Mouse (Mus musculus): Measurements from ENCODE around the gene Alox8. TPM values are rescaled to one million over a fixed set of nuclear protein-coding genes. Genes with fewer than 3 reads are reported as not detected.
A peak's percentile ranks its signal among the peaks of the same experiment; 100 is the strongest.

The Alox8 gene
- polyA plus RNA-seq, 1 experiment from 2014 or later, result 0.59 TPM

DNA sequence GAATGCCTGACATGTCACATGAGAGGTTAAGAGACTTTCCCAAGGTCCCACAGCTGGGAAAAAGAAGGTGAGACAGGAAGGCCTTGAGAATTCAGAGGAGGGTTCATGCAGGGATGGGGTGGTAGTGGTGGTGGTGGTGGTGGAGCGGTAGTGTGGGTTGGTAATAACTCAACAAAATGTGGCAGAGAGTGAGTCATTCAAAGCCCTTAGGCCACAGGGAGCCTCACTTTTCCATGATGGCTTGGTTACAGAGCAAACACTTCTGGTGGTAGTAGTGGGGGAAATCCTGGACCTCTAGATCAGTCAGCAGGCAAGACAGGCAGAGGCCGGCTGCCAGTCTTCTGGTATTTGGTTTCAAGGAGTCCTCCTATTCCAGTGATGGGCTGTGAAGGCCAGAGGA, 25.0 kb downstream of the Alox8 start:
- 82% methylated on average over 2 of the region's 2 CpGs for WGBS

GRCm38 (mm10) chr11:69171626-69172025, 26.0 kb downstream of the Alox8 start:
- Histone ChIP-seq H3K4me3 (ENCODE audit: low read depth, low read length) (no peak overlapping the region), H3K4me2 (ENCODE audit: low read length) (no peak overlapping the region), H3K36me3 (ENCODE audit: control insufficient read depth, insufficient read depth, low read length) (no peaks in the 10 kb centered on the region), H3K27me3 (ENCODE audit: control insufficient read depth, insufficient read depth, low read depth, low read length) (no peaks in the 10 kb centered on the region), H3K9ac (ENCODE audit: low read depth, low read length) (no peak overlapping the region), H3K9me3 (replicated peaks; ENCODE audit: control insufficient read depth, low read length, poor library complexity, severe bottlenecking) (no peaks in the 10 kb centered on the region), H3K27ac (ENCODE audit: low read length) (no peak overlapping the region), H3K4me1 (ENCODE audit: control insufficient read depth, insufficient read depth, low read length) (no peaks in the 10 kb centered on the region)
- WGBS, result 24% methylated on average over 7 of the region's 7 CpGs
- no peak for ATAC-seq

More for the DNA sequence above, 25.0 kb downstream of the Alox8 start:
- Histone ChIP-seq H3K36me3 (ENCODE audit: control insufficient read depth, insufficient read depth, low read length) (no peaks in the 10 kb centered on the region), H3K9me3 (replicated peaks; ENCODE audit: control insufficient read depth, low read length, poor library complexity, severe bottlenecking) (no peaks in the 10 kb centered on the region), H3K4me3 (ENCODE audit: low read depth, low read length) (no peak overlapping the region), H3K4me1 (ENCODE audit: control insufficient read depth, insufficient read depth, low read length) (no peaks in the 10 kb centered on the region), H3K9ac (ENCODE audit: low read depth, low read length) (no peak overlapping the region), H3K27me3 (ENCODE audit: control insufficient read depth, insufficient read depth, low read depth, low read length) (no peaks in the 10 kb centered on the region), H3K4me2 (ENCODE audit: low read length) (no peak overlapping the region), H3K27ac (ENCODE audit: low read length) (no peak overlapping the region)
- no peak for ATAC-seq

GRCm38 (mm10) chr11:69169313-69169712, 28.3 kb downstream of the Alox8 start:
- no peaks in the 10 kb centered on the region for H3K9me3 ChIP-seq (replicated peaks; ENCODE audit: control insufficient read depth, low read length, poor library complexity, severe bottlenecking)
- no peak for ATAC-seq
- no peak overlapping the region for H3K9ac ChIP-seq (ENCODE audit: low read depth, low read length)
- no peaks in the 10 kb centered on the region for H3K27me3 ChIP-seq (ENCODE audit: control insufficient read depth, insufficient read depth, low read depth, low read length)
- no peak overlapping the region for H3K4me3 ChIP-seq (ENCODE audit: low read depth, low read length)
- no peak overlapping the region for H3K27ac ChIP-seq (ENCODE audit: low read length)
- no peaks in the 10 kb centered on the region for H3K4me1 ChIP-seq (ENCODE audit: control insufficient read depth, insufficient read depth, low read length)
- WGBS, result 86% methylated on average over 12 of the region's 12 CpGs
- H3K36me3 ChIP-seq (ENCODE audit: control insufficient read depth, insufficient read depth, low read length), result no peaks in the 10 kb centered on the region
- H3K4me2 ChIP-seq (ENCODE audit: low read length), result no peak overlapping the region

GRCm38 (mm10) chr11:69156800-69157199, 40.8 kb downstream of the Alox8 start, which contains the start of gene Alox12b:
Gene Alox12b (plus strand): TSS chr11:69156989.
- Histone ChIP-seq H3K27me3 (ENCODE audit: control insufficient read depth, insufficient read depth, low read depth, low read length) (peaks cover 3% of the 10 kb centered on the region; the same call in 1 of the 2 replicates), H3K36me3 (ENCODE audit: control insufficient read depth, insufficient read depth, low read length) (no peaks in the 10 kb centered on the region), H3K4me2 (ENCODE audit: low read length) (peak within 1 kb of the TSS; percentile 48), H3K4me3 (ENCODE audit: low read depth, low read length) (peak within 1 kb of the TSS; percentile 28), H3K9ac (ENCODE audit: low read depth, low read length) (peak within 1 kb of the TSS; percentile 56; the same call in 1 of the 2 replicates), H3K9me3 (replicated peaks; ENCODE audit: control insufficient read depth, low read length, poor library complexity, severe bottlenecking) (no peaks in the 10 kb centered on the region), H3K27ac (ENCODE audit: low read length) (no peak within 1 kb of the TSS), H3K4me1 (ENCODE audit: control insufficient read depth, insufficient read depth, low read length) (peaks cover 4% of the 10 kb centered on the region; the same call in 1 of the 2 replicates)
- ATAC-seq, result no peak
- 4% methylated on average over 18 of the region's 18 CpGs for WGBS

DNA sequence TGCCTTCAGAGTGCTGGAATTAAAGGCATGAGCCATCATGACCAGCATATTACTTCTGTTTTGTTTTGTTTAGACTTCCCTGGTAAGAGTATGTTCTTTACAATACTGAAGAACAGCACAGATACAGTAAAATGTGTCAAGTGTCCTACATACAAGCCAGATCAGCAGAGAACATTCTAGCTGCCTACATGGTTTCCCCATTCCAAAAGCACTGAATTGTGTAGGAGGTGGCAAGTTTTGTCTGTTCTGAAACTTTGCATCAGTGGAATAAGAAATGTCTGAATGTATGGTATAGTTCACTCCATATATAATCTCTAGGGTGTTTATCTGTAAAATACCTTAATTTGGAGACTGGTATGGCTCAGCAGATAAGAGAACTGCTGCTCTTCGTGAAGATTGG, 42.3 kb downstream of the Alox8 start:
- Histone ChIP-seq H3K4me1 (ENCODE audit: control insufficient read depth, insufficient read depth, low read length) (peaks cover 4% of the 10 kb centered on the region; the same call in 1 of the 2 replicates), H3K27me3 (ENCODE audit: control insufficient read depth, insufficient read depth, low read depth, low read length) (peaks cover 3% of the 10 kb centered on the region; the same call in 1 of the 2 replicates), H3K4me2 (ENCODE audit: low read length) (no peak overlapping the region), H3K9me3 (replicated peaks; ENCODE audit: control insufficient read depth, low read length, poor library complexity, severe bottlenecking) (no peaks in the 10 kb centered on the region), H3K36me3 (ENCODE audit: control insufficient read depth, insufficient read depth, low read length) (no peaks in the 10 kb centered on the region), H3K27ac (ENCODE audit: low read length) (no peak overlapping the region), H3K4me3 (ENCODE audit: low read depth, low read length) (no peak overlapping the region), H3K9ac (ENCODE audit: low read depth, low read length) (no peak overlapping the region)
- ATAC-seq, result no peak
- 56% methylated on average over 1 of the region's 1 CpGs for WGBS

DNA sequence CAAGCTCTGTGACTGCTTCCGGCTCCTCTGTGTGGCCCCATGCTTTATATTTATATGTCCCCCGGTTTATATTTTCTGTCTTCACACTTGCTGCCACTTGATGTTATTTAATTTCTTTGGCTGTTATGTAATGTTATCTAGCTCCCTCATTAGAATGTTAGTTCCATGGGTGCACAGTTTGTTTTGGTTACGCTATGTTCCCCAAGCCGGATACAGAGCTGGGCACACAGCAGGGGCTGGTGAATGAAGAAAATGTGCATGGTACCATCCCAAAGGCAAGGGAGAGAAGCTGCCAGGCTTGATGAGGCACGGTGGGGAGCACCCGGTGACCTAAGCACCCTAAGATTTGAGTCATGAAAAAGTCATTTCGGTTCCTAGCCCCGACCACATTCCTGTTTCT, 43.8 kb downstream of the Alox8 start:
- H3K9ac ChIP-seq (ENCODE audit: low read depth, low read length), result no peak overlapping the region
- no peaks in the 10 kb centered on the region for H3K9me3 ChIP-seq (replicated peaks; ENCODE audit: control insufficient read depth, low read length, poor library complexity, severe bottlenecking)
- peaks cover 3% of the 10 kb centered on the region; the same call in 1 of the 2 replicates for H3K27me3 ChIP-seq (ENCODE audit: control insufficient read depth, insufficient read depth, low read depth, low read length)
- no peak overlapping the region for H3K4me3 ChIP-seq (ENCODE audit: low read depth, low read length)
- H3K36me3 ChIP-seq (ENCODE audit: control insufficient read depth, insufficient read depth, low read length), result no peaks in the 10 kb centered on the region
- no peak overlapping the region for H3K27ac ChIP-seq (ENCODE audit: low read length)
- 86% methylated on average over 8 of the region's 8 CpGs for WGBS
- peaks cover 4% of the 10 kb centered on the region; the same call in 1 of the 2 replicates for H3K4me1 ChIP-seq (ENCODE audit: control insufficient read depth, insufficient read depth, low read length)
- no peak for ATAC-seq
- no peak overlapping the region for H3K4me2 ChIP-seq (ENCODE audit: low read length)

DNA sequence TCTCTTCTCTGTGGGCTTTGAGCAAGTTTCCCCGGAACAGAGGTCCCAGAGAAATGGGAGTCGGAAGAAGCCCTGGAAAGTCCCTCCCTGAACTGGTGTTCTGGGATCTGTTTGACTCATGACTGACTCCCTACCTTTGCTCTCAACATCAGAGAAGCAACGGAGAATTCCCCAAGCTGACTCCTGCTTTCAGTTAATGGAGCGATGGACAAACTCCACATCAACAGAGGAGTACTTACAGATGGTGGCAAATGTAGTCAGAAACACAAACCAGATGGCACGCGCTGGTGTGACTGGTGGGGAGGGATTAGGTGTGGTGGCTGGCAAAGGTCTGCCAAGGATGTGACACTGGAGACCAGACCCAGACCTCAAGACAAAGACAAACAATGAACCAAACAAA, 46.6 kb downstream of the Alox8 start:
- Histone ChIP-seq H3K36me3 (ENCODE audit: control insufficient read depth, insufficient read depth, low read length) (no peaks in the 10 kb centered on the region), H3K27ac (ENCODE audit: low read length) (no peak overlapping the region), H3K4me2 (ENCODE audit: low read length) (peak overlapping the region; percentile 37), H3K9me3 (replicated peaks; ENCODE audit: control insufficient read depth, low read length, poor library complexity, severe bottlenecking) (no peaks in the 10 kb centered on the region), H3K4me1 (ENCODE audit: control insufficient read depth, insufficient read depth, low read length) (no peaks in the 10 kb centered on the region), H3K9ac (ENCODE audit: low read depth, low read length) (peak overlapping the region; percentile 42), H3K4me3 (ENCODE audit: low read depth, low read length) (peak overlapping the region; percentile 14; the same call in 1 of the 2 replicates), H3K27me3 (ENCODE audit: control insufficient read depth, insufficient read depth, low read depth, low read length) (no peaks in the 10 kb centered on the region)
- whole genome bisulfite sequencing, result 69% methylated on average over 6 of the region's 6 CpGs
- ATAC-seq, result no peak

- 6% methylated on average over 7 of the region's 7 CpGs for WGBS
- H3K36me3 ChIP-seq (ENCODE audit: control insufficient read depth, insufficient read depth, low read length), result no peaks in the 10 kb centered on the region
- H3K4me1 ChIP-seq (ENCODE audit: control insufficient read depth, insufficient read depth, low read length), result no peaks in the 10 kb centered on the region
- peak overlapping the region; percentile 14; the same call in 1 of the 2 replicates for H3K4me3 ChIP-seq (ENCODE audit: low read depth, low read length)
- H3K9me3 ChIP-seq (replicated peaks; ENCODE audit: control insufficient read depth, low read length, poor library complexity, severe bottlenecking), result no peaks in the 10 kb centered on the region
- no peaks in the 10 kb centered on the region for H3K27me3 ChIP-seq (ENCODE audit: control insufficient read depth, insufficient read depth, low read depth, low read length)
- H3K4me2 ChIP-seq (ENCODE audit: low read length), result peak overlapping the region; percentile 37
- no peak for ATAC-seq
- H3K27ac ChIP-seq (ENCODE audit: low read length), result no peak overlapping the region
- H3K9ac ChIP-seq (ENCODE audit: low read depth, low read length), result peak overlapping the region; percentile 42
Observed at GRCm38 (mm10) chr11:69150444-69150843, 47.2 kb downstream of the Alox8 start.

DNA sequence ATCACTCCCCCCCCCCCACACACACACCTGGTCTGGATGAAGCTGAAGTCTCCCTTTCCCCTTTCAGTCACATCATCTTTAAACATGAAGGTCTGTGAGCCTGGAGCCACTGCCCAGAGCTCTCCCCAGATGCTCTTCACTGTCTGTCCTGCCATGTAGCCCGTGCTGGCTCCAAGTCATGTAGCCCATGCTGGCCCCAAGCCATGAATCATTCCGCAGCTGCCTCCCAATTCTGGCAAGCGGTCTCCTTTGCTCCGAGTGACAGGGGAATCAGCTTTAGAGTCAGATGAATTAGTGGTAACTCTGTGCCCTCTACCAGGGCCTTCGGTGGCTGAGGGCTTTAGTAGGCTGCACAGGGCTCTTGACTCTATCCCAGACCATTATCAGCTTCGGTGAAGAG, 47.9 kb downstream of the Alox8 start:
- no peaks in the 10 kb centered on the region for H3K36me3 ChIP-seq (ENCODE audit: control insufficient read depth, insufficient read depth, low read length)
- no peak overlapping the region for H3K27ac ChIP-seq (ENCODE audit: low read length)
- H3K4me1 ChIP-seq (ENCODE audit: control insufficient read depth, insufficient read depth, low read length), result no peaks in the 10 kb centered on the region
- WGBS, result 75% methylated on average over 6 of the region's 6 CpGs
- ATAC-seq, result no peak
- H3K4me3 ChIP-seq (ENCODE audit: low read depth, low read length), result no peak overlapping the region
- H3K4me2 ChIP-seq (ENCODE audit: low read length), result no peak overlapping the region
- H3K27me3 ChIP-seq (ENCODE audit: control insufficient read depth, insufficient read depth, low read depth, low read length), result no peaks in the 10 kb centered on the region
- H3K9ac ChIP-seq (ENCODE audit: low read depth, low read length), result no peak overlapping the region
- no peaks in the 10 kb centered on the region for H3K9me3 ChIP-seq (replicated peaks; ENCODE audit: control insufficient read depth, low read length, poor library complexity, severe bottlenecking)

Measured in midbrain, embryonic 16.5 days (tissue).